Mouse (Mus musculus) lung, embryonic 14.5 days (tissue): ENCODE data around the gene Nr1i3. TPM values are rescaled to one million over a fixed set of nuclear protein-coding genes. Genes with fewer than 3 reads are reported as not detected.
A peak's percentile ranks its signal among the peaks of the same experiment; 100 is the strongest.

Experiments used
- ATAC-seq: fragments of 200-750 bp; cut with Nextera tagmentation; 2 replicates; pipeline ENCODE4 v1.8.0; 2017; ENCODE audit warnings: mild to moderate bottlenecking, moderate TSS enrichment, moderate library complexity; ENCODE audit not compliant: insufficient read depth
- DNase-seq: peaks from one replicate; pipeline ENCODE4 v3.0.0-alpha.2; 2015
- H3K27ac ChIP-seq: fragments of 300-500 bp; sonication (generic); 2 replicates; pipeline ENCODE4 v1.5.1; 2014; ENCODE audit warnings: low read depth, mild to moderate bottlenecking, moderate library complexity
- H3K27me3 ChIP-seq: fragments of 300-500 bp; sonication (generic); 2 replicates; pipeline ENCODE4 v1.6.1; 2014; ENCODE audit warnings: low read length, control low read depth; ENCODE audit not compliant: insufficient read depth
- H3K36me3 ChIP-seq: fragments of 300-500 bp; sonication (generic); 2 replicates; pipeline ENCODE4 v1.6.1; 2014; ENCODE audit warnings: control low read depth; ENCODE audit not compliant: insufficient read depth
- H3K4me1 ChIP-seq: fragments of 300-500 bp; sonication (generic); 2 replicates; pipeline ENCODE4 v1.6.1; 2014; ENCODE audit warnings: antibody characterized with exemption, control low read depth; ENCODE audit not compliant: insufficient read depth
- H3K4me2 ChIP-seq: fragments of 300-500 bp; sonication (generic); 2 replicates; pipeline ENCODE4 v1.6.1; 2014; ENCODE audit warnings: mild to moderate bottlenecking
- H3K4me3 ChIP-seq: fragments of 300-500 bp; sonication (generic); 2 replicates; pipeline ENCODE4 v1.5.1; 2014; ENCODE audit warnings: low read depth, low read length
- H3K9ac ChIP-seq: fragments of 300-500 bp; sonication (generic); 2 replicates; pipeline ENCODE4 v1.6.1; 2014
- H3K9me3 ChIP-seq: fragments of 300-500 bp; sonication (generic); 2 replicates; pipeline ENCODE4 v1.6.1; 2016; ENCODE audit warnings: low read depth, low read length, control low read depth
- CTCF ChIP-seq: IDR thresholded peaks from 2 replicates; pipeline ENCODE4 v1.5.1; 2016; ENCODE audit warnings: antibody characterized with exemption, low read depth
- WGBS: fragments of 180-500 bp; shearing (Covaris S2); extraction: QIAGEN DNeasy Blood & Tissue Kit; methylation state at CpG from one replicate; pipeline ENCODE4 v1.1.7; 2014; 5-methylcytosine and 5-hydroxymethylcytosine counted together
- polyA plus RNA-seq: library from polyadenylated mRNA; unstranded; fragments of >200 nt; fragmentation: Nextera tagmentation; extraction: Ambion mirVana; gene quantifications from 2 replicates; pipeline ENCODE4 v1.2.1, GENCODE M21; 2014

Nr1i3 gene
- polyA plus RNA-seq, 1 experiment from 2014 or later: 0.13 TPM

DNA sequence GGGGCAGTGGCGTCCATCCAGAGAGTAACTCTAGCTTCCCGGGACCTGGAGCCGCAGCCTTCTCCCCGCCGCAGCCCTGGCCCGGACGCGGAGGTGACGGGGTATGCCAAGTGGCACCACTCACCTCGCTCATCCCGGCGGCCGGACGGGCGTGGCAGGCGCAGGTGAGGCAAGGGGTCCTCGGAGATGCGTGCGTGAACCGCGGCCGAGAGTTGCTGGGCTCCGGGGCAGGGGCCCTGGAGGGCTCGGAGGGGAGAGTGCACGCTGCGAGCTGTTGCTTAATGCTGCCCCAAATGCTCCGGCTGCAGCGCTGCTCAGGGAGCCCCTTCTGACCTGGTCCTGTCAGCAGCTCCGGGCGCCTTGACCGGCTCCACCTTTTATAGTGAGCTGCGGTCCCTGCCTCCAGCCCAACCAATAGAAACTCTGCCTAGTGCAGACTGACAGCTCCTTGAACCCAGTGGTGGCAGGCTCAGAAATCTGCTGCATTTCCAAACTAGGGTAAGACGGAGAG is 17.8 kb upstream of the Nr1i3 start, which contains the start of gene Pcp4l1:
TSS of gene Pcp4l1 (minus strand) at position 382 of the 511 bp plus-strand sequence.
- Histone ChIP-seq H3K9me3 (no peaks in the 10 kb centered on the region), H3K9ac (peak within 1 kb of the TSS; percentile 46), H3K4me2 (peak within 1 kb of the TSS; percentile 88), H3K4me3 (peak within 1 kb of the TSS; percentile 51), H3K4me1 (no peaks in the 10 kb centered on the region; the same call in 1 of the 2 replicates), H3K36me3 (no peaks in the 10 kb centered on the region), H3K27ac (no peak within 1 kb of the TSS), H3K27me3 (peaks cover 51% of the 10 kb centered on the region)
- DNase-seq (peak; percentile 68), ATAC-seq (peak; percentile 86)
- under 1% methylated on average over 33 of the region's 33 CpGs for WGBS
- TF ChIP-seq CTCF: no peak

DNA sequence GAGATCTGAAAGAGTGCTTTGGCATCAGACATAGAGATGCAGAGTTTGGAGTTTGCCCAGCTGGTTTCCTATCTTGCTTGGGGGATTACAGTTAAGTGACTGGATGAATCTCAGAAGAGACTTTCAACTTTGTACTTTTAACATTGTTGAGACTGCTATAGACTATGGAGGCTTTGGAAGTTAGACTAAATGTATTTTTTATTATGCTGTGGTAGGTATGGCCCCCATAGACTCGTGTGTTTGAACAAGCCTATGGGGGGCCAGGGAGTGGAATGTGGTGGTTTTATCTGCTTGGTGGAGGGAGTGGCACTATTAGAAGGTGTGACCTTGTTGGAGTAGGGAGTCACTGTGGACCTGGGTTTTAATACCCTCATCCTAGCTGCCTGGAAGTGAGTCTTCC is 14.2 kb upstream of the Nr1i3 start:
- DNase-seq (no peak), ATAC-seq (no peak)
- H3K4me3 ChIP-seq: no peak overlapping the region
- H3K4me1 ChIP-seq: no peaks in the 10 kb centered on the region; the same call in 1 of the 2 replicates
- no peak overlapping the region for H3K4me2 ChIP-seq
- no peaks in the 10 kb centered on the region for H3K36me3 ChIP-seq
- no peak overlapping the region for H3K27ac ChIP-seq
- peaks cover 28% of the 10 kb centered on the region for H3K27me3 ChIP-seq
- no peak overlapping the region for H3K9ac ChIP-seq
- 29% methylated on average over 1 of the region's 1 CpGs for WGBS
- no peak for TF ChIP-seq CTCF
- no peaks in the 10 kb centered on the region for H3K9me3 ChIP-seq

DNA sequence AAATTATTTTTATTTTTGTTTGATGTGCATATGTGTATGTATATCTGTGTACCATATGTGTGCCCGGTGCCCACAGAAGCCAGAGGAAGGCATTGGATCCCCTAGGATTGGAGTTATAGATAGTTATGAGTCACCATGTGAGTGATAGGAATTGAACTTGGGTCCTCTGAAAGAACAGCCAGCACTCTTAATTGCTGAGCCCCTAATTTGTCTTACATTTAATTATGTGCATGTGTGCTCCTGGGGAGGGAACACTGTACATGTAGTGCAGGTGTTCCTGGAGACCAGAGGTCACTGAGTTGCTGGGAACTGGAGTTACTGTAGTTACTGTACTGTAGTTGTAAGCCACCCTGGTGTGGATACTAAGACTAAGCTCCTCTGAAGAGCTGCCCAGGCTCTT is 13.0 kb upstream of the Nr1i3 start:
- no peaks in the 10 kb centered on the region; the same call in 1 of the 2 replicates for H3K4me1 ChIP-seq
- no peak for DNase-seq
- H3K27me3 ChIP-seq: peaks cover 15% of the 10 kb centered on the region
- TF ChIP-seq CTCF: no peak
- ATAC-seq: no peak
- H3K4me3 ChIP-seq: no peak overlapping the region
- WGBS: 96% methylated on average over 1 of the region's 1 CpGs
- no peaks in the 10 kb centered on the region for H3K9me3 ChIP-seq
- no peak overlapping the region for H3K9ac ChIP-seq
- no peak overlapping the region for H3K4me2 ChIP-seq
- H3K36me3 ChIP-seq: no peaks in the 10 kb centered on the region
- H3K27ac ChIP-seq: no peak overlapping the region

DNA sequence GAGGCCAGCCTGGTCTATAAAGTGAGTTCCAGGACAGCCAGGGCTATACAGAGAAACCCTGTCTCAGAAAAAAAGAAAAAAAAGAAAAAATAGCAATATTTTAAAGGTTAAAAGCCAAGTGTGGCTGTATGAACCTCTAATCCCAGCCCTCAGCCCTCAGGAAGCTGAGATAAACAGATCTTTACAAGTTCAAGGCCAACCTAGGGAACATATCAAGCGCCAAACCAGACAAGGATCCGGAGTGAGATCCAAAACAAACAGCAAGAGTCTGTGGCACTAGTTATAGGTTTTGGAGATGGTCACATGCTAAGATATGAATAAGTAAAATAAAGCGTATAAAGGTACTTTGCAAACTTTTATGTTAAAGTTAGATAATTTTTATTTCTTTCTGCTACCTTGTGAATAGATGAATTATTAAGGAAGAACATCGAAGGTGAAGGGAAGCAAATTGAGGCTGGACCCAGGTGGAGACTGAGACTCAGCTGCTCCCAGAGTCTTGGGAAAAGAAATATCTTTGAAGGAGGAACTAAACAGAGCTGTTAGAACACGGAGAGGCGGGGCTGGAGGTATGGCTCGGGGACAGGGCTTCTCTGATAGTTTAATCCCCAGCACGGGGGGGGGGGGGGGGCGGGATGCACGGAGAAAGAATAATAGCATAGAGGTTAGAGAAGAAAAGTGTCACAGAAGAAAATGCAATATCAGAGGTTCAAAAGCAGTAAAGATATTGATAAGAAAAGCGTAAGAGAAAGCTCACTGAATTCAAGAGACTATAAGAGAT is 10.1 kb upstream of the Nr1i3 start:
- Histone ChIP-seq H3K4me1 (no peaks in the 10 kb centered on the region), H3K9me3 (no peaks in the 10 kb centered on the region), H3K27ac (no peak overlapping the region), H3K4me3 (no peak overlapping the region), H3K4me2 (no peak overlapping the region), H3K27me3 (no peaks in the 10 kb centered on the region), H3K9ac (no peak overlapping the region), H3K36me3 (no peaks in the 10 kb centered on the region)
- DNase-seq: no peak
- no peak for ATAC-seq
- TF ChIP-seq CTCF: no peak
- WGBS: 48% methylated on average over 11 of the region's 11 CpGs

DNA sequence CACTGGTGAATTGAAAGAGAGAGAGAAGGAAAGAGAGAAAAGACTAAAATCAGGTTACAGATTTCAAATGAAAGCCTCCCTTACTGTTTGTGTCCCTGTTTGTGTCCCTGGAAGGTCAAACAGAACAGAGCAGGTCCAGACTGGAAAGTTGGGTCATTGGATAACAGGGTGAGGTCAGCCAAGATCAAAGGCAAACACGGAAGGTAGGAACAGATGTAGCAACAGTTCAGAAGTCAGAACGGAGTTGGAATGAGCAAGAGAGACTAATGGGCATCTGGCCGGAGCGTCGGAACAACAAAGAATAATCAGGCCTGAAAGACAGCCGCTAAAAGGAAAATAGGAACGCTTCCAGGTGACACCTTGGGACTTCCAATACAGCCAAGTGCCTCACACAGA is 9.5 kb upstream of the Nr1i3 start:
- Histone ChIP-seq H3K27me3 (no peaks in the 10 kb centered on the region), H3K27ac (no peak overlapping the region), H3K36me3 (no peaks in the 10 kb centered on the region), H3K9me3 (no peaks in the 10 kb centered on the region), H3K4me3 (no peak overlapping the region), H3K4me1 (no peaks in the 10 kb centered on the region), H3K4me2 (no peak overlapping the region), H3K9ac (no peak overlapping the region)
- no peak for ATAC-seq
- no peak for TF ChIP-seq CTCF
- no peak for DNase-seq
- WGBS: 59% methylated on average over 7 of the region's 7 CpGs

DNA sequence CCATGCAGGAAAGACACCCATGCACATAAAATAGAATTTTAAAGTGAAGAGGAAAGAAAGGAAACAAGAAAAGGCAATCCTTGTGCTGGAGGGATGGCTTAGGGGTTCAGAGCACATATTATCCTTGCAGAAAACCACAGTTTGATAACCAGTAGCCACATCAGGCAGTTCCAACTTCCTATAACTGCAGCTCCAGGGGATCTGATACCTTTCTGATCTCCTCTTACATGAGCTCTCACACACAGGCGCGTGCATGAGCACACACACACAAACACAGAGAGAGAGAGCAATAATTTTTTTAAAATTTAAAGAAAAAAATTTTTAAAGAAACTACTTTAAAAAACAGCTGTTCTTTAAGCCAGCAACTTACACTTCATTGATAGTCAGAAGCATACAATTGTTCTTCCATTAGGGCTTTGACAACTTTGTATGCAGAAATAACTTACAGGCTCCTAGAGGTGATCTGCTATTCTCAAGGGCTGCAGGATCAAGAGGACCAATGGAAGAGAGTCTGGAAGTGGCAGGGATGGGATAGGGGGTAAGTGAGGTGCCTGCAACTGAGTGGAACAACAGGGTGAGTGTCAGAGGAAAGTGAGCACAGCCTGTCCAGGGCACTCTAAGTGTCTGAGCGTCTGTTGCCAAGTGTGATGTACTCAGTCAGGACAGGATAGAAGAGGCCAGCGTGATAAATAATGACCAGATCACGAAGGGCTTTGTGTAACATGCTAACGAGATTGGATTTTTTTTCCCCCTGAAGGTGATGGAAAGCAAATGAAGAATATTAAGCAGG is 7.9 kb upstream of the Nr1i3 start:
- Histone ChIP-seq H3K4me3 (no peak overlapping the region), H3K9me3 (no peaks in the 10 kb centered on the region), H3K36me3 (no peaks in the 10 kb centered on the region), H3K27ac (no peak overlapping the region), H3K27me3 (no peaks in the 10 kb centered on the region), H3K4me1 (no peaks in the 10 kb centered on the region), H3K9ac (no peak overlapping the region), H3K4me2 (no peak overlapping the region)
- no peak for TF ChIP-seq CTCF
- ATAC-seq (no peak), DNase-seq (no peak)
- WGBS: 66% methylated on average over 6 of the region's 6 CpGs

DNA sequence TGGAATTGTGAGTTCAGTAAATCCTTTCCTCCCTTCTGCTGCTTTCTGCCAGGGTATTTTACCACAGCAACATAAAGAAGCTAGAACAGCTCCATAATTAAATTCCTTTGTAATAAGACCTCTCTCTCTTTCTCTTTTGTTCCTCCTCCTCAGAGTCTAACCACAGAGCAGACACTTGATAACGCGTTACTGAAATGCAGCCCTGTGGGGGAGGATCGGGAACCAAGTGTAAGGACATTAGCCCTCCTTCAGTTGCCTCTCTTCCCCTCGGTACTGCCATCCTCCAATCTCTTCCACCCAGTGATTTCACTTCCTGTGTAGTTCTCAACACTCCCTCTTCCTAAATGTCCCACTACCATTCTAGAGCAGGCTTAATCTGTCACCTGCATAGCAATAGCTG is 4.4 kb upstream of the Nr1i3 start:
- no peaks in the 10 kb centered on the region for H3K9me3 ChIP-seq
- H3K4me1 ChIP-seq: no peaks in the 10 kb centered on the region
- no peak overlapping the region for H3K4me2 ChIP-seq
- no peak for TF ChIP-seq CTCF
- H3K27me3 ChIP-seq: no peaks in the 10 kb centered on the region
- 8% methylated on average over 4 of the region's 4 CpGs for WGBS
- no peaks in the 10 kb centered on the region for H3K36me3 ChIP-seq
- DNase-seq: no peak
- H3K4me3 ChIP-seq: no peak overlapping the region
- no peak for ATAC-seq
- no peak overlapping the region for H3K9ac ChIP-seq
- no peak overlapping the region for H3K27ac ChIP-seq
